Mouse (Mus musculus) c-Kit-positive CD71-positive TER-119-positive erythroid progenitor cells, embryonic 14.5 days (primary cell): Measurements from ENCODE around the gene Gje1.

Experiments
- DNase-seq: peaks from one replicate; pipeline ENCODE4 v3.0.0-alpha.2; 2013; ENCODE audit warnings: low spot score

Gje1 gene

DNA sequence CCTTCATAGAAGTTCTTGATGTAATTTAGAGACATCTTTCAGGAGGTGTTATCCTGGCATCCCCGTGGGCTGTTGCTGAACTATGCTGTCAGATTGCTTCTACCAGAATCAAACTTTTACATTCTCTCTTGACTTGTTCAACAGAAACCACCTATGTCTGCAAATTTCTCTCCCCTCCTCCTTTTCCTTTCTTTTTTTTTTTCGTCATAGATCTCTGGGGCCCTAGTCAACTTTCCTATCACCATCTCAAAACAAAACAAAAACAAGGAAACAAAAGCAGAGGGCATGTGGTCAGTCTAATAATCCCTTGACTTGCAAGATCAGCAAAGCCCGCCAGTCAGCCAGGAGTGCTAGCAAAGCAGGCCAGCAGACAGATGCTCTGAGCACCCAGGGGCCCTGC is at the start of gene Gje1:
TSS of gene Gje1 (minus strand) at position 101 of the 400 bp plus-strand sequence.
- DNase-seq = no peak

DNA sequence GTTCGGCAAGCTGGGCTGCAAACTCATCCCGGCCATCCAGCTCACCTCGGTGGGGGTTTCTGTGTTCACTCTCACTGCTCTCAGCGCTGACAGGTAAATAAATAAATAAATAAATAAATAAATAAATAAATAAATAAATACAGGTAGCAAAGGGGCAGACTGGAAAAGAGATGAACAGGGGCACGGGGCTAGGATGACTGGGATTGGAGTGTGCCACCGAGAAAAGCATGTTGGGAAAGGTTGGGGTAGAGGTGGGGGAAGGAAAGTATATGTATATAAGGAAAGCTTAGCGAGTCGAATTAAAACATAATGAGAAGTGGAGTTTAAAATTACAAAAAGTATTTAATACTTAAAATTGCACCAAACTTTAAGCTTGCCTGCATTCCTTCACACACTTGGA is 42.6 kb upstream of the Gje1 start:
- DNase-seq = no peak

DNA sequence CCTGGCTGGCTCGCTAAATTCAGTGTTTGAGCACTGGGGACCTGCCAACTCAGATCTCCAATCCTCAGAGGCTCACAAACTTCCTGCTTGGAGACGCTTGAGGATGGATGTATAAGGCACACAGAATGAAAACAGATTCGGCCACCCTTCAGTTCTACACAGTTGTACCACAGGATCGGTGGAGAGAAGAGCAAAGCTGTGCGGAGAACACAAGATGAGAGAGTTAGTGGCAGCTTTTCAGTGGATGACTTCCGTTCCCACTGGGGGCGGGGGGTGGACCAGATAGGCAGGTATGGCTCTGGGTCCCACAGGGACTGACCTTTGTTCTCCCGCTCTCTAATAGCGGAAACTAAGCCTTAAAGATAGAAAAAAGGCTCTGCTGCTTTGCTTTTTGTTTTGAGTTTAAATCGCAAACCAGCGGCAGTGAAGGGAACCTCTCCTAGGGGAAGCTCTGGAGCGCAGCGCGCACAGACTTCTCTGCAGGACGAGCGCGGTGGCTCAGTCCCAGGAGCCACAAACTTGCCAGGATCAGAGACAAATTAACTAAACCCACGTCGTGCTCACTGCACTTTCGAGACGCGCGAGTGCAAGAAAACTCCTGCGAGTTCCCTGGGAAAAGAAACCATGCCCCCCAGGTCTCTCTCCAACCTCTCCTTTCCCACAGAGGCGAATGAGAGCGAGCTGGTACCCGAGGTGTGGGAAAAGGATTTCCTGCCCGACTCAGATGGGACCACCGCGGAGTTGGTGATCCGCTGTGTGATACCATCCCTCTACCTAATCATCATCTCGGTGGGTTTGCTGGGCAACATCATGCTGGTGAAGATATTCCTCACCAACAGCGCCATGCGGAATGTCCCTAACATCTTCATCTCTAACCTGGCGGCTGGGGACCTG is 41.9 kb upstream of the Gje1 start:
- no peak for DNase-seq

- DNase-seq = peak; percentile 7
Observed at GRCm38 (mm10) chr10:14734285-14734684, 16.3 kb upstream of the Gje1 start.

GRCm38 (mm10) chr10:14725671-14726070 is 7.7 kb upstream of the Gje1 start:
- DNase-seq = no peak

DNA sequence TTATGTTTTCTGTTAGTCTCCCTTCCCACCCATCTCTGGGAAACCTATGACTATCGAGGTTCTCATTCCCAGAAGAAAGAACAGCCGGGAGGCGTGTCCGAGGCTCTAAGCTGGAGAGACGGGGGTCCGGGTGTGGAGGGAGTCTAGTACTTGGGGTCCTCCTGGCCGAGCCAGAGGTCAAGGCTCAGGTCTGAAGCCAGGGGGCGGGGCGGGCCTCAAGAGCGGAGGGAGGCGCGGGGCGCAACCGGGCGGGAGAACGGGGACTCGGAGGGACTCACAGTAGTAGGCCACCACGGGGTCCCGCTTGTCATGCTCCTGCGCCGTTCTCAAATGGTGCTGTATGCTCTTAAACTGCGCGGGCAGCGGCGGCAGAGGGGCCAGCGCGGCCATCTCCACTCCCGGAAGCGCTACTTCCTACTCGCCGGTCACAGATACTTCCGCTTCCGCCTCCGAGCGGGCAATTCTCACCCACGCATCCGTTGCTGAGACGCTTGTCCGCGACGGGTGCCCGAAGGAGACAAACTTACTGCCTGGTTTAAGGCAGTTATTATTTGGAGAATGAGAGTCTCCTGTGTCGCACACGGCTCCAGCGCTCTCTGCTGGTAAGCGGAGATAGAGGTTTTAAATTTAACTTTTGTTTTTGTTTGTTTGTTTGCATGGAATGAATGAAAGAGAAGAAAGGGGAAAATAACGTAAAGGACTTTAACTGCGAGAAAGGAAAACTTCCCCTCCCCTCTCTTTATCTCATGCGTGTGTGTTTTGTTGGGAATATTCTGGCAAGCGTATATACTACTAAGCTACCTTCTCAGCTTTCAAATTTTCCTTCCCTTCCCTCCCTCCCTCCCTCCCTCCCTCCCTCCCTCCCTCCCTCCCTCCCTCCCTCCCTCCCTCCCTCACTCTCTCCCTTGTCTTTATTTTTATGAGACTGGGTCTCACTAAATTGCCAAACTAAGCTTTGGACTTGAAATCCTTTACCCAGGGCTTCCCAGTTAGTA is 12.6 kb downstream of the Gje1 start, which contains the start of the genes Vta1 and Nmbr:
TSS of gene Vta1 (minus strand) at position 489 of the 995 bp plus-strand sequence.
TSS of gene Nmbr (plus strand) at position 520 of the 995 bp plus-strand sequence.
- peak; percentile 93 for DNase-seq

DNA sequence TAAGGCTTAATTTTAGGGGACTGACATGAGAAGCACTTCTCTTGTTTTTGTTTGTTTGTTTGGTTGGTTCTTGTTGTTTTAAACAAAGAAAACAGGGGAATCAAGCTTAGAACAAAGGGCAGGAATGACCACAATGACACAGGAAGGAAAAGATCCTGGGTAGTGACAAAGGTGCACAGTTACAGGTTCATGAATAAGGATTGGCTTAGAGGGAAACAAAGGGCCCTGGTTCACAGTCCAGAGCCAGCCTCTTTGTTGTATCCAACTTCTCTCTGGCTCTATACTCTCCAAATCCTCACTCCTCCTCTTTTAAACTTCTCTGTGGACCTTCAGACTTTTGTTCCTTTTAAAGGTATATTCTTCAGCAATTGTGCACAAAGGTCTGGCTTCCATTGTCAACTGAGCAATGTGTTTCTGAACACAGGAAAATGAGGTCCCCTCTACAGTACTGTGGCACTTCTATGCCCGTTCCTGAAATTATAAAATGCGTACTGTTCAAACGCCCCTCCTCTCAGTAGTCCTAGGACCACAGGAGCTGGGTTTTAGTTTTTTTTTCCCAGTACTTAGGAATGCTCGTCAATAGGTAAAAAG is 14.1 kb downstream of the Gje1 start:
- DNase-seq = no peak

DNA sequence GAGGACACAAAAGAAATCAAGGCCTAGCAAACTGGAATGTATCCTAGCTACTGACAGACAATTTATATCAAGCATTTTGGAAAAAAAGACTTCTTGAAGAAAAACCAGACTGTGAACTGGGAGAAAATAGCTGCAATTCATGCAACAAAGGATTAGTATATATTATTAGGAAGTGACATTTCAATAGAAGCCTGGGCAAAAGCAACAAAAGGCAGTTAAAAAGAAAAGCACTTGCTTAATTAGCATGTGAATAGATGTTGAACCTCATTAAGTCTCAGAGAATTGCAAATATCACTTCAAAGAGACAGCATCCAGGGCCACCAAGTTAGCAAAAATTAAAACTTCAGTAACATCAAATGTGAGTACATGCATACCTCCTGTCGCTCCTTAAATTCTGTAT is 14.8 kb downstream of the Gje1 start:
- DNase-seq = no peak

DNA sequence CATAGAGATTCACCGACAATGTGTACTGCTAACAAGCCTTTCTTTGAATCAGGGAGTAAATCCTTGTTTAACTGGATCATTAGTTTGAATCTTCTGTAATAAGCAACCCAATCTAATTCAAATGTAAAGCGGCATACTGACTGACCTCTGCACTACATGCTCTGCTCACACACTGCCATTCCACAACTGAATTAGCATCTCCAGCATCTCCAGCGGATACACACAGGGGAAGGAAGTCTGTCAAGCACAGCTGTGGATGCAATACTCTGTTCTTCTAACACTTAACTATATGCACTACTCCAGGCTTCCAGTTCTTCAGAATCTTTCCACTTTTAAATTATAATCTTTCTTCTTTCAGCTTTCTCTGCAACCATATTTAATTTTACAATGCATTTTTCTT is 27.7 kb downstream of the Gje1 start:
- no peak for DNase-seq

DNA sequence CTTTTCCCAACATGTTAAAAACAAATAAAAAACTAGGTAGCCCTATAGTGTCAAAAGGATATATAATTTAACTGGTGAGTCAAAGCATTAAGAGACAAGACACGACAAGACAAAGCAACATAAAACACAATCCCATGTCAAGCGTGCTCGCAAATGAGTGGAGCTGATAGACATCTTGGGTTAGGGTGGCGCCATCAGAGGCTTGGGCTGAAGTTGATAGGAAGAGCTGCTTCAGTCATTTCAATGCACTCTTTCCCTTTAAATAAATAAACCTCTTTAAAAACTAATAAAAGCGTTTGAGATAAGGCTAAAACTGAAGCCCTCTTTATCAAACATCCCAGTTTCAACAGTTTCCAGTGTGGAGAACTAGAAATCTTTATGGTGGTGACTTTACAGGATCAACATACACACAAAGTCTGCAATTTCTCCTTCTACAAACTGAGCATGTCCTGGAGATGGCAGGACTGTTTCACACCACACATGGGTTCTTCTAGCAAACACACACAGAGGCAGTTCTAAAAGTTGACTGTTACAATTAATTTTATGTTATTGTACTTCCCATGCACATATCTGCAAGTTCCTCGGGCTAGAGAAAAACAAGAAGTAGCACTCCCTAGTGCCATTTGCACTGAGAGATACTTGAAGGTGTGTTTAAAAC is 29.1 kb downstream of the Gje1 start:
- DNase-seq = no peak

GRCm38 (mm10) chr10:14685663-14686062 is 32.4 kb downstream of the Gje1 start:
- DNase-seq = no peak

- DNase-seq = no peak
Observed at GRCm38 (mm10) chr10:14666147-14666546, 51.9 kb downstream of the Gje1 start.
